Mouse (Mus musculus) heart, embryonic 15.5 days (tissue): ENCODE data around the gene Iqschfp. TPM values are rescaled to one million over a fixed set of nuclear protein-coding genes. Genes with fewer than 3 reads are reported as not detected.

Experiments
- ATAC-seq: fragments of 200-750 bp; cut with Nextera tagmentation; replicated peaks from 2 replicates; pipeline ENCODE4 v1.8.0; 2017; ENCODE audit warnings: low read depth, moderate TSS enrichment; ENCODE audit not compliant: insufficient number of reproducible peaks, insufficient read depth, low FRiP score
- H3K27ac ChIP-seq: fragments of 300-500 bp; sonication (generic); 2 replicates; pipeline ENCODE4 v1.5.1; 2015; ENCODE audit warnings: mild to moderate bottlenecking, inconsistent platforms
- H3K27me3 ChIP-seq: fragments of 300-500 bp; sonication (generic); 2 replicates; pipeline ENCODE4 v1.6.1; 2015; ENCODE audit warnings: inconsistent platforms
- H3K36me3 ChIP-seq: fragments of 300-500 bp; sonication (generic); 2 replicates; pipeline ENCODE4 v1.6.1; 2015; ENCODE audit warnings: mild to moderate bottlenecking, inconsistent platforms
- H3K4me1 ChIP-seq: fragments of 300-500 bp; sonication (generic); replicated peaks from 2 replicates; pipeline ENCODE4 v1.6.1; 2015; ENCODE audit warnings: inconsistent platforms
- H3K4me2 ChIP-seq: fragments of 300-500 bp; sonication (generic); 2 replicates; pipeline ENCODE4 v1.6.1; 2015; ENCODE audit warnings: inconsistent platforms, mild to moderate bottlenecking, moderate library complexity
- H3K4me3 ChIP-seq: fragments of 300-500 bp; sonication (generic); 2 replicates; pipeline ENCODE4 v1.5.1; 2015; ENCODE audit warnings: mild to moderate bottlenecking, inconsistent platforms
- H3K9ac ChIP-seq: fragments of 300-500 bp; sonication (generic); 2 replicates; pipeline ENCODE4 v1.6.1; 2015; ENCODE audit warnings: mild to moderate bottlenecking, inconsistent platforms
- H3K9me3 ChIP-seq: fragments of 300-500 bp; sonication (generic); replicated peaks from 2 replicates; pipeline ENCODE4 v1.6.1; 2016; ENCODE audit warnings: inconsistent platforms
- WGBS: fragments of 180-500 bp; shearing (Covaris S2); methylation state at CpG from one replicate; pipeline ENCODE4 v1.1.7; 2015; ENCODE audit warnings: mixed read lengths; 5-methylcytosine and 5-hydroxymethylcytosine counted together
- polyA plus RNA-seq: library from polyadenylated mRNA; unstranded; fragments of >200 nt; fragmentation: Nextera tagmentation; extraction: Ambion mirVana; gene quantifications from 2 replicates; pipeline ENCODE4 v1.2.1, GENCODE M21; 2015

The Iqschfp gene
- polyA plus RNA-seq, 1 experiment from 2014 or later = not detected

DNA sequence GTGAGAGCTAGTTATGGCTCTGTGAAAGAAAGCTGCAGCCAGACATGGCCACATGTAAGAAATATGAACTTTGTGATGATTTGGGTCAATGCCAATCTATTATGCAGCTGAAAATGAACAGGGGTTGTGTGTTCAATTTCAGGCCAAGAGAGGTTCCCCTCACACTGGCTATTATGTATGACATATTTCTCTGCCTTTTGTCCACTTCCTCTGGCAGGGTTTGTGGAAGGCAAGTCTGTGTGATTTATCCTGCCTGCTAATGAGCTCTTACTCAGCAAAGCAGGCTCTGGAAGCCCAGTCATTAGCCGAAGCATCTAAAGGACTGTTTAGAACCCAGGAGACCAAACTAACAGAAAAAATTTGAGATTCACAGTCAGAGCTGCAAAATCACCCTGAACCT lies 286.2 kb downstream of the Iqschfp start:
- no peaks in the 10 kb centered on the region for H3K4me1 ChIP-seq
- H3K36me3 ChIP-seq = no peaks in the 10 kb centered on the region
- H3K9me3 ChIP-seq = no peaks in the 10 kb centered on the region
- H3K27ac ChIP-seq = no peak overlapping the region
- WGBS = 66% methylated on average over 1 of the region's 1 CpGs
- H3K4me2 ChIP-seq = no peak overlapping the region
- H3K4me3 ChIP-seq = no peak overlapping the region
- no peaks in the 10 kb centered on the region for H3K27me3 ChIP-seq
- ATAC-seq = no peak
- no peak overlapping the region for H3K9ac ChIP-seq

DNA sequence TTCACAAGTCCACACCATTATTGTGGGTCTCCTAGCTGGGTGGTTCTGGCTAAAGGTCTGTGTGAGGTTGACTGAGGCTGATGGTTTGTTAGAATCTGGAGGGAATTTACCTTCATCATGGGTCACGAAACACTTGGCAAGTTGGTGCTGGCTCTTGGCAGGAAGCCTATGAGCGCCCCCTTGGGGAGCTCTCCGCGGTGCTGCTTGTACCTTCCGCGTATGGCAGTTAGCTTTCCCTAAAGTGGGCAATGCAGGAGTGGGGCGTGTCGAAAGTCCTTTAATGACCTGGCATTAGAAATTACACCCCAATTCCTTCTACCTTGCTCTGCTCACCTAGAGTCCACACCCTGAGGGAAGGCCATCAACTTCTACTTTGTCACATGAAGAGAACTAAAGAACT lies 295.4 kb downstream of the Iqschfp start:
- Histone ChIP-seq H3K27me3 (no peaks in the 10 kb centered on the region), H3K27ac (no peak overlapping the region), H3K36me3 (no peaks in the 10 kb centered on the region), H3K9ac (no peak overlapping the region), H3K4me3 (no peak overlapping the region), H3K9me3 (no peaks in the 10 kb centered on the region), H3K4me2 (no peak overlapping the region), H3K4me1 (no peaks in the 10 kb centered on the region)
- ATAC-seq = no peak
- WGBS = 58% methylated on average over 8 of the region's 8 CpGs

DNA sequence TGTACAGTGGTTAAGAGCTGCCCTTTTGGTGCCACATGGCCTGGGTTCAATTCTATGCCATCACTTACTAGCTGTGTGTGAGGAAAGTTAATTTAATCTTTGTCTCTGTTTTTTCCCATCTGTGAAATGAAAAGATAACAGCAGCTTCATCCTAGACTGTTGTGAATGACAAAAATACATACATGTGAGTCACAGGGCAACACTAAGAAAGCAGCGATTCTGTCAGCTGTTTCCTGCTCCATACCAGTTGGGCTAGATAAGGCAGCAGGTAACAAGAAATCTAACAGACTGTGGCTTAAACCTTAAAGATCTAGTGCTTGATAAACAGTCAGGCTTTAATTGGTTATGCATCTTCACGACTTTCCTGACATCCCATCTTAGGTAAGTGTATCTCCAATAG lies 297.1 kb downstream of the Iqschfp start:
- no peak overlapping the region for H3K4me3 ChIP-seq
- H3K27ac ChIP-seq = no peak overlapping the region
- H3K36me3 ChIP-seq = no peaks in the 10 kb centered on the region
- no peak overlapping the region for H3K9ac ChIP-seq
- 73% methylated on average over 2 of the region's 2 CpGs for WGBS
- H3K27me3 ChIP-seq = no peaks in the 10 kb centered on the region
- ATAC-seq = no peak
- H3K9me3 ChIP-seq = no peaks in the 10 kb centered on the region
- H3K4me2 ChIP-seq = no peak overlapping the region
- no peaks in the 10 kb centered on the region for H3K4me1 ChIP-seq

DNA sequence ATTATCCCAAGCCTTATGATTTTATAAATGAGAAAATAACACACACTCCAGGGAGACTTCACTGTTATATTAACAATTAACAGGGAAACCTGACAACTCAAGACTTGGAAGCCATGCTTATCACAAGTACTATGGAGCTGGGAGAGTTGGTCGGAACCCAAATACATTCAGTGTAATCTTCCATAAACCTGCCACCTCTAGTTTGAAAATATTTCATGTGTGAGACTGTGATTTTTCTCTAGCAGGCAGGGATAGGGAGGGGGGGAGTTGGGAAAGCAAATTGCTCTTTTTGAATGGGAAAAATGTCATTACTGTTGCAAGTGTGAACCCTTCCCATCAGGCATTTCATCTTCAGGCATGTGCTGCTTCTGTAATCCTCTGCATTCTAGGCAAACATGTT lies 304.9 kb downstream of the Iqschfp start:
- no peaks in the 10 kb centered on the region for H3K27me3 ChIP-seq
- no peak overlapping the region for H3K4me3 ChIP-seq
- no peaks in the 10 kb centered on the region for H3K9me3 ChIP-seq
- 82% methylated on average over 1 of the region's 1 CpGs for WGBS
- no peak overlapping the region for H3K9ac ChIP-seq
- ATAC-seq = no peak
- no peak overlapping the region for H3K27ac ChIP-seq
- no peaks in the 10 kb centered on the region for H3K36me3 ChIP-seq
- H3K4me2 ChIP-seq = no peak overlapping the region
- no peaks in the 10 kb centered on the region for H3K4me1 ChIP-seq

DNA sequence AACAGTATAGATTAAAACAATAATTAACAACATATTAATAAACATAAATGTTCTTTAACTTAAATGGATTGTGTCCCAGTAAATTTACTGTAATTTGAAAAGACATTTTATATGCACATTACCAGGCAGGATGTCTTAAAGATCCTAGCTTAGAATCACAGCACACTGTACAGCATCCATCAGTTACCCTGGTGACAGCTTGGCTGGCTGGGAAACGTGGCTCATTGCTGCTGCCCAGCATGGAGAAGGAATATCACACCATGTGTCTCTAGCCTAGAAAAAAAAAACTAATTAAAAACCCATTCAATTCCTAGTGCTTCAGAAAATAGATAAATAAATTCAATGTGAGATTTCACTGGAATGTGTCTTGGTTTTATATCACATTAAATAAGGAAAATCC lies 309.2 kb downstream of the Iqschfp start:
- 25% methylated on average over 1 of the region's 1 CpGs for WGBS
- no peaks in the 10 kb centered on the region for H3K4me1 ChIP-seq
- no peak overlapping the region for H3K4me2 ChIP-seq
- H3K36me3 ChIP-seq = no peaks in the 10 kb centered on the region
- H3K9me3 ChIP-seq = no peaks in the 10 kb centered on the region
- no peak for ATAC-seq
- H3K27ac ChIP-seq = no peak overlapping the region
- H3K27me3 ChIP-seq = no peaks in the 10 kb centered on the region
- no peak overlapping the region for H3K9ac ChIP-seq
- no peak overlapping the region for H3K4me3 ChIP-seq

DNA sequence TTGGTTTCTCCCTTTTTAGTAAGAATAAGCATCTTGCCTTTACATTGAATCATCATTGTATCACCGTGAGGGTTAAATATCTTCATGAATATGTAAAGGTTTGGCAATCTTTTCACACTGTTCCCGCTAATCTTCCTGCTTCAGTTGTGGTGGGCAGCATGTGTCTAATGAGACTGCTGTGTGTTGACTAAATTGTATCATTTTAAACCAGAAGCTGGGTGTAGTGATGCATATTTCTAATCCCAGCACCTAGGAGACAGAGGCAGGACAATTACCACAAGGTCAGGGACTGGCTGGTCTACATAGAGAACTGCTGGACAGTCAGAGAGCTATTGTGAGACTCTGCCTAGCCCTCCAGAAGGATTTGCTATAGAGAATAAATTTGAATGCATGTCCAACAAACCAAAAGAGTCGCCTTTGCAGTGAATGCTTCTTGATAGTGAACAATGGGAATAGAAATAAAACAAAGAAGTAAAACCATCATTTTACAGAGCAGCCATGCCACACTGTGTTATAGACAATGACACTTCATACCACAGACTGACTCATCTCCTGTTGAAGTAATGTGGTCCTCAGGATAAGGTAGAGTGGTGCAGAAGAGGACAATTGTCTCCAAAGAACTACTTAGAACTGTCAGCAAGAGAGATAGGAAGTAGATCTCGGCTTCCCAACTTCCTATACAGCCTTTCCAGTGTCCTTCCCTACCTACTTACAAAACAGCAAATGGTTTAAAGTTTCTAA lies 310.3 kb downstream of the Iqschfp start:
- no peaks in the 10 kb centered on the region for H3K36me3 ChIP-seq
- H3K9me3 ChIP-seq = no peaks in the 10 kb centered on the region
- H3K4me3 ChIP-seq = no peak overlapping the region
- no peak overlapping the region for H3K27ac ChIP-seq
- no peak for ATAC-seq
- WGBS = 68% methylated on average over 4 of the region's 4 CpGs
- H3K9ac ChIP-seq = no peak overlapping the region
- H3K27me3 ChIP-seq = no peaks in the 10 kb centered on the region
- no peak overlapping the region for H3K4me2 ChIP-seq
- no peaks in the 10 kb centered on the region for H3K4me1 ChIP-seq

DNA sequence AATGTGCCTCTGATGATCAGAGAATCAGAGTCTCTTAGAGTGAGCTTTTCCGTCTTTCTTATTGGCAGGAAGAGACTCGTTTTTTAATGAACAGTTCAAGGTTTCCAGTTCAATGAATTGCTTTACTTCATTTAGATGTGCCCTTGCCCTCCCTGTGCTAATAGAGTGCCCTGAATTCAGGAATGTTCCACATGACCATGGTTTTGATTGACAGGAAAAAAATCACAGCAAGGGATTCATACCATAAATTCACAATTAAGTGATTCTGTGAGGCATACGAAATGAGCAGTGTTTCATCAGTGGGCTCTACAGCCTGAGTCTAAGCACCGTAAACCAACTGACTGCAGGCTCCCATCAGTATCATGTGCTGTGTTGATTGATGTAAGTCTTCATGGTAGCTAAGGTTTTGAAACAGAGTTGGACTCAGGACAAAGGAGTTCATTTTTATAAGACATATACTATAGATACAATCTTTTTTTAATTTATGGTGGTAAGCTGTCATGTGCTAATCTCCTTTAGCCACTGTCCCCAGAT lies 312.0 kb downstream of the Iqschfp start:
- Histone ChIP-seq H3K27me3 (no peaks in the 10 kb centered on the region), H3K9me3 (no peaks in the 10 kb centered on the region), H3K27ac (no peak overlapping the region), H3K4me1 (no peaks in the 10 kb centered on the region), H3K4me3 (no peak overlapping the region), H3K4me2 (no peak overlapping the region), H3K36me3 (no peaks in the 10 kb centered on the region), H3K9ac (no peak overlapping the region)
- no peak for ATAC-seq
- 66% methylated on average over 4 of the region's 4 CpGs for WGBS

DNA sequence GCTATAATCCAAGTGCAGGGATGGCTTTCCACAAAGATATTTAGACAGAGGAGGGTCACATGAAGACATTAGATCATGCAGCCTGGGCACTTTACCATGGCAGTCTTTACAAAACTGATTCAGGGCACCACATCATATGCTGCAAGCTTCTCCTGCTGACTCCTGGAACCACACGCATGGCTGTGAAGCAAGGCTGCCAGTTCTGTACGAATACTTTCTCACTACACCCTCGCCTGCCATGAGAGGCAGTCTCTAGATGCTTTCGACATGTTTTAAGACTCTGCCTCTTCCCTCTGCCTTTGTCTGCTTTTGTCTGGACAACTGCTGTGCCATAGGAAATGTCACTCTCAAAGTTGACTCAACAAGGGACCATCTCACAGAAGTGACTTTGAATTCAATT lies 318.4 kb downstream of the Iqschfp start:
- no peaks in the 10 kb centered on the region for H3K36me3 ChIP-seq
- H3K9me3 ChIP-seq = no peaks in the 10 kb centered on the region
- no peak overlapping the region for H3K27ac ChIP-seq
- no peak overlapping the region for H3K4me3 ChIP-seq
- no peak for ATAC-seq
- H3K4me2 ChIP-seq = no peak overlapping the region
- H3K4me1 ChIP-seq = no peaks in the 10 kb centered on the region
- WGBS = 68% methylated on average over 4 of the region's 4 CpGs
- H3K27me3 ChIP-seq = no peaks in the 10 kb centered on the region
- no peak overlapping the region for H3K9ac ChIP-seq

DNA sequence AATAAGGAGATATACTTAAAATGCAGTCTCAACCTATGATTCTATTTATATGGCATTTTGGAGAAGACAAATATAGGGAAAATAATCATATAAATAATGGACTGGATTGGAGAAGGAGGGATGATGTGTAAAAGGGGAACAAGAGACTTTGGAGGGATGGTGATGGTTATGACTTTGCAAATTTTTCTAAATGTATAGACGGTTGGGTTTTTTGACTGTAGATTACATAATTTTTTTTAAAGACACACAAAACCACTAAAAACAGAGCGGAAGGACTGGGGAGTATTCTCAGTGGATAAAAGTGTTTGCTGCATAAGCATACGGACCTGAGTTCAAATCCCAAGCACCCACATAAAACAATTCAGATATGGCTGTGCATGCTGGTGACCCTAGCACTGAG lies 329.4 kb downstream of the Iqschfp start:
- H3K9me3 ChIP-seq = no peaks in the 10 kb centered on the region
- no peak overlapping the region for H3K27ac ChIP-seq
- H3K4me1 ChIP-seq = no peaks in the 10 kb centered on the region
- no peak overlapping the region for H3K9ac ChIP-seq
- no peak for ATAC-seq
- H3K36me3 ChIP-seq = no peaks in the 10 kb centered on the region
- H3K4me3 ChIP-seq = no peak overlapping the region
- 80% methylated on average over 3 of the region's 3 CpGs for WGBS
- no peak overlapping the region for H3K4me2 ChIP-seq
- H3K27me3 ChIP-seq = no peaks in the 10 kb centered on the region

DNA sequence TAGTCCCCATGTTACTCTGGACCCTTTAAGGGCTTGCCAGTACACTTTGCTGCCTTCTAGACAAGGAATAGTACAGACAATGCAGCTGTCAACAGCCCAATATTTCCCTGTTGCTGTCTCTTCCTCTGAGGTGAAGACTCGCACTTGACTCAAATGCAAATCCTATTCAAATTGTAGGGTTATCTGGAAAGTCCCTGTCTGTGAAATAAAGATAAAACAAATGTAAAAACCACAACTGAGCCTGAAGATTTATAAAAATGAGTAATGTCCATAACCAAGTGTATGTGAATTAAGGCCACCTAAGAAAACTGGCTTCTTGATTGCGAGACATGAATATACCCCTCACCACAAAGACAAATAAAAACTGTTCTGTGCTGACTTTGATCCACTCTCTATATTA lies 347.9 kb downstream of the Iqschfp start:
- ATAC-seq = no peak
- Histone ChIP-seq H3K27me3 (no peaks in the 10 kb centered on the region), H3K9me3 (no peaks in the 10 kb centered on the region), H3K4me1 (no peaks in the 10 kb centered on the region), H3K9ac (no peak overlapping the region), H3K27ac (no peak overlapping the region), H3K4me2 (no peak overlapping the region), H3K36me3 (no peaks in the 10 kb centered on the region), H3K4me3 (no peak overlapping the region)
- 88% methylated on average over 2 of the region's 2 CpGs for WGBS

DNA sequence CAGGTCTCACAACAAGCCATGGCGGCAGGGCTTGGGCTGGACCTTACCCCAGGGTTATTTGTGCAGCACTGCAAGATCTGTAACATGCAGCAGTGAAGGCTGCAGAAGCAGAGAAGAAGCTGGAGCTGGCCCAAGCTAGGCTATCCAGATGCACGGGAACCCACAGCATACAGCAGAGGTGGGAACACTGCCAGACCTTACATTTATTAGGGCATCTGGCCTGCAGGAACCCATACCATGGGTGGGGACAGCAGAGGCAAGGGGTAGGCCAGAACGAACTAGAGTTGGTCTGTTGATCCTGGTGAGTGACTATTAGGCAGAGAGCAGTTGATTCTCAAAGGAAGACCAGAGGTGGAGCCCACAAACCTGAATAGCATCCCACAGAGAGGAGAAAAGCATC lies 351.2 kb downstream of the Iqschfp start:
- no peaks in the 10 kb centered on the region for H3K9me3 ChIP-seq

DNA sequence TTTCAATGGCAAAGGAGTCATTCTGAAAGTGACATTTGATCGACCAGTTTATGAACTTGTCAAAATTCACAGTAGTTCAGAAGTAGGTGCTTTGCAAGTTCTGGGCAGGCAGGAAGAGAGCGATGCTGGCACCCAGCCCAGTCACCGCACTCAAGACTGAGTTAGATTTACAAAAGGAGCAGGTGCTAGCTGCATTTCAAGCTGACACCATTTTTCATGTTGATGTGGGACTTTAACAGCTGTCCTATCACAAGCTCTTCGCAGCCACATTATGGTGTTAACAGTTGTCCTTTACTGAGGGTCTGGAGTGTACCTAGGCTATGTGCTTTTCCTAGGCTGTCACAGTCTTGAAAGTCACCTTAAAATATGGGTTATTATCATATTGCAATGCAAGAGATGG lies 354.1 kb downstream of the Iqschfp start:
- Histone ChIP-seq H3K36me3 (no peaks in the 10 kb centered on the region), H3K9me3 (no peaks in the 10 kb centered on the region), H3K4me3 (no peak overlapping the region), H3K9ac (no peak overlapping the region), H3K27me3 (no peaks in the 10 kb centered on the region), H3K4me2 (no peak overlapping the region), H3K4me1 (no peaks in the 10 kb centered on the region), H3K27ac (no peak overlapping the region)
- WGBS = 57% methylated on average over 4 of the region's 4 CpGs
- no peak for ATAC-seq

More for the DNA sequence above, 351.2 kb downstream of the Iqschfp start:
- WGBS = 63% methylated on average over 3 of the region's 3 CpGs
- Histone ChIP-seq H3K4me1 (no peaks in the 10 kb centered on the region), H3K36me3 (no peaks in the 10 kb centered on the region), H3K4me3 (no peak overlapping the region), H3K4me2 (no peak overlapping the region), H3K27ac (no peak overlapping the region), H3K9ac (no peak overlapping the region), H3K27me3 (no peaks in the 10 kb centered on the region)
- no peak for ATAC-seq
